8 mouse cellular contexts compared by ENCODE assay signal in the genomic region with DNA sequence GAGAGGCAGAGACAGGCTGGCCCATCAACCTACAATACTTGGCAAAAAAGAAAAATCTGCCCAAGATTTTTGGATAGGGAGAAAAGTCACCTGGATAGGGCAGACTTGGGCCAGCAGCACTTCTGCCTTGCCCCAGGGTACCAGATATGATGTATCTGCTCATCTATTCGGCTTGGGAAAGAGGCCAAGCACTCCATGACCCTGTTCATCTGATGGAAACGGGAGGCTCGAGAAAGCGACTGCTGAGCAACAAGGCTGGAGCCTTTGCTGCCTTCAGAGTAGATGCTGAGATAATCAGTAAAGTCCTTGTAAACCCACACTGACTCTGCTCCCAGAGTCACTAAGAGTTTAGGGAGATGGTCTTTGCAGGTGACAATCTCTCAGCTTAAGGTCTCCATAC. TPM values are rescaled to one million over a fixed set of nuclear protein-coding genes. Genes with fewer than 3 reads are reported as not detected.
DNase-seq lines count a peak whose midpoint lies in the region; ATAC-seq and TF ChIP-seq lines count a peak whose summit lies in the region.

No protein-coding gene starts in this region.

- peaks cover 17% of the 10 kb centered on the region for H3K4me1 ChIP-seq in neural tube, embryonic 11.5 days (ENCODE audit: control insufficient read depth, insufficient read depth, low read length)
- H3K4me1 ChIP-seq in limb, embryonic 14.5 days (ENCODE audit: control insufficient read depth, insufficient read depth, low read length) = peaks cover 10% of the 10 kb centered on the region
- peaks cover 5% of the 10 kb centered on the region; the same call in 1 of the 2 replicates for H3K4me1 ChIP-seq in stomach, postnatal 0 days (replicated peaks; ENCODE audit: control insufficient read depth, insufficient read depth)

- ATAC-seq in neural tube, embryonic 11.5 days (ENCODE audit: insufficient read depth, low FRiP score, low TSS enrichment) = no peak
- ATAC-seq in limb, embryonic 14.5 days (ENCODE audit: low FRiP score, low read depth) = no peak
- no peak for ATAC-seq in stomach, postnatal 0 days (ENCODE audit: low FRiP score, low TSS enrichment)

- H3K27ac ChIP-seq in neural tube, embryonic 11.5 days (ENCODE audit: low read depth, low read length) = no peak overlapping the region
- no peak overlapping the region for H3K27ac ChIP-seq in limb, embryonic 14.5 days (replicated peaks; ENCODE audit: low read depth, low read length)
- H3K27ac ChIP-seq in stomach, postnatal 0 days (replicated peaks) = 0 out of 2 replicates have a peak overlapping the region, but pooled peaks have one; percentile 96

- peak overlapping the region; percentile 53 for H3K4me3 ChIP-seq in neural tube, embryonic 11.5 days (ENCODE audit: low read depth, low read length)
- H3K4me3 ChIP-seq in limb, embryonic 14.5 days (replicated peaks; ENCODE audit: low read length) = peak overlapping the region; percentile 51; the same call in 1 of the 2 replicates
- peak overlapping the region; percentile 53; the same call in 1 of the 2 replicates for H3K4me3 ChIP-seq in stomach, postnatal 0 days (ENCODE audit: low read depth, low read length)

- no peak for TF ChIP-seq EP300 in stomach, postnatal 0 days (optimal IDR thresholded peaks at IDR 0.05)

- no peak for TF ChIP-seq POLR2A in limb, embryonic 14.5 days (IDR thresholded peaks at IDR 0.05; ENCODE audit: borderline replicate concordance, extremely low read depth, insufficient read depth, insufficient read length)

- WGBS in neural tube, embryonic 11.5 days = 93% methylated on average over 4 of the region's 4 CpGs
- WGBS in limb, embryonic 14.5 days = 91% methylated on average over 4 of the region's 4 CpGs
- 68% methylated on average over 4 of the region's 4 CpGs for WGBS in stomach, postnatal 0 days

- peak; percentile 57 for DNase-seq in cerebellum, adult 9-10 months
- no peak for DNase-seq in cerebellum, adult 11 months
- DNase-seq in neural tube, embryonic 11.5 days (ENCODE audit: low spot score) = no peak
- no peak for DNase-seq in neural tube, embryonic 10.5 days (ENCODE audit: extremely low spot score, low spot score)
- DNase-seq in limb, embryonic 14.5 days (ENCODE audit: low spot score) = no peak
- DNase-seq in stomach, postnatal 0 days (ENCODE audit: low spot score) = no peak
- no peak for DNase-seq in adrenal gland, adult 2 months
- DNase-seq in thymus, postnatal 4 days = no peak

- H3K4me2 ChIP-seq in neural tube, embryonic 11.5 days (ENCODE audit: low read depth) = peak overlapping the region; percentile 80
- peak overlapping the region; percentile 88 for H3K4me2 ChIP-seq in limb, embryonic 14.5 days (replicated peaks; ENCODE audit: low read depth, low read length, severe bottlenecking)
- H3K4me2 ChIP-seq in stomach, postnatal 0 days (replicated peaks; ENCODE audit: low read depth) = peak overlapping the region; percentile 75

- no peaks in the 10 kb centered on the region for H3K27me3 ChIP-seq in neural tube, embryonic 11.5 days (ENCODE audit: control insufficient read depth, insufficient read depth, low read length)
- no peaks in the 10 kb centered on the region for H3K27me3 ChIP-seq in limb, embryonic 14.5 days (ENCODE audit: control insufficient read depth, insufficient read depth, low read length)
- H3K27me3 ChIP-seq in stomach, postnatal 0 days (ENCODE audit: control insufficient read depth, insufficient read depth, low read length) = no peaks in the 10 kb centered on the region

- no peak for TF ChIP-seq CTCF in stomach, postnatal 0 days (IDR thresholded peaks at IDR 0.05; ENCODE audit: low read depth)

- no peaks in the 10 kb centered on the region for H3K9me3 ChIP-seq in neural tube, embryonic 11.5 days (ENCODE audit: control insufficient read depth, low read length)
- H3K9me3 ChIP-seq in limb, embryonic 14.5 days (ENCODE audit: control insufficient read depth, low read length) = no peaks in the 10 kb centered on the region
- H3K9me3 ChIP-seq in stomach, postnatal 0 days (ENCODE audit: control insufficient read depth, low read length) = no peaks in the 10 kb centered on the region

- peaks cover 16% of the 10 kb centered on the region for H3K36me3 ChIP-seq in neural tube, embryonic 11.5 days (ENCODE audit: control insufficient read depth, insufficient read depth, low read length)
- H3K36me3 ChIP-seq in limb, embryonic 14.5 days (ENCODE audit: control insufficient read depth, insufficient read depth, low read length) = peaks cover 22% of the 10 kb centered on the region
- peaks cover 16% of the 10 kb centered on the region for H3K36me3 ChIP-seq in stomach, postnatal 0 days (ENCODE audit: control insufficient read depth, insufficient read depth, low read length)

- H3K9ac ChIP-seq in neural tube, embryonic 11.5 days (ENCODE audit: low read length) = peak overlapping the region; percentile 61
- H3K9ac ChIP-seq in limb, embryonic 14.5 days (ENCODE audit: low read depth, low read length, severe bottlenecking) = 0 out of 2 replicates have a peak overlapping the region, but pooled peaks have one; percentile 60
- peak overlapping the region; percentile 74; the same call in 1 of the 2 replicates for H3K9ac ChIP-seq in stomach, postnatal 0 days (ENCODE audit: low read length)

RNA-seq across cellular contexts. Expression of a gene that starts 1.5 kb away (rescaled TPM):
- polyA plus RNA-seq in neural tube, embryonic 11.5 days (2014; fragmentation: Nextera tagmentation; extraction: Ambion mirVana) = 1,035 and 1,076 TPM in 2 replicates
- polyA plus RNA-seq in limb, embryonic 14.5 days (2012; rRNA removed) = 313 and 381 TPM in 2 replicates
- 660 and 749 TPM in 2 replicates for polyA plus RNA-seq in limb, embryonic 14.5 days (2014; fragmentation: Nextera tagmentation; extraction: Ambion mirVana)
- polyA plus RNA-seq in stomach, postnatal 0 days (2015; fragmentation: Nextera tagmentation; extraction: Ambion mirVana) = 1,663 and 1,741 TPM in 2 replicates
- 1,000 to 10,000 TPM; 1,195 to 1,389 TPM for total RNA-seq in adrenal gland, adult 2 months (2021)
- polyA plus RNA-seq in adrenal gland, adult 2 months (2012; rRNA removed) = 375 and 512 TPM in 2 replicates

RNA-seq across cellular contexts. Expression of a gene that starts 1.6 kb away (rescaled TPM):
- 19.4 and 23.8 TPM in 2 replicates for polyA plus RNA-seq in neural tube, embryonic 11.5 days (2014; fragmentation: Nextera tagmentation; extraction: Ambion mirVana)
- 6.4 and 11.4 TPM in 2 replicates for polyA plus RNA-seq in limb, embryonic 14.5 days (2012; rRNA removed)
- polyA plus RNA-seq in limb, embryonic 14.5 days (2014; fragmentation: Nextera tagmentation; extraction: Ambion mirVana) = 19.8 and 20.9 TPM in 2 replicates
- polyA plus RNA-seq in stomach, postnatal 0 days (2015; fragmentation: Nextera tagmentation; extraction: Ambion mirVana) = 10.1 and 11.9 TPM in 2 replicates
- 10 to 100 TPM; 11.7 to 12.2 TPM for total RNA-seq in adrenal gland, adult 2 months (2021)
- polyA plus RNA-seq in adrenal gland, adult 2 months (2012; rRNA removed) = 0.59 and 0.68 TPM in 2 replicates

RNA-seq across cellular contexts. Expression of a gene that starts 45.5 kb away (rescaled TPM):
- polyA plus RNA-seq in neural tube, embryonic 11.5 days (2014; fragmentation: Nextera tagmentation; extraction: Ambion mirVana) = 7.4 and 8.6 TPM in 2 replicates
- polyA plus RNA-seq in limb, embryonic 14.5 days (2012; rRNA removed) = 6.2 and 9.7 TPM in 2 replicates
- polyA plus RNA-seq in limb, embryonic 14.5 days (2014; fragmentation: Nextera tagmentation; extraction: Ambion mirVana) = 7.1 and 9.7 TPM in 2 replicates
- polyA plus RNA-seq in stomach, postnatal 0 days (2015; fragmentation: Nextera tagmentation; extraction: Ambion mirVana) = 7.8 and 8.8 TPM in 2 replicates
- total RNA-seq in adrenal gland, adult 2 months (2021) = 10 to 100 TPM in 1 of 2 experiments, 1 to 10 TPM in 1; 9.8 to 22.6 TPM
- polyA plus RNA-seq in adrenal gland, adult 2 months (2012; rRNA removed) = 22.4 and 32.9 TPM in 2 replicates
